Mouse (Mus musculus): ENCODE measurements around the gene Dennd2a.
"Not testable (repeated sequence)": the region's sequence is repeated elsewhere in the genome, so short reads cannot be mapped to it uniquely, and the experiment has no call there.

The Dennd2a gene

GRCm38 (mm10) chr6:39451033-39451432 lies 106.6 kb downstream of the Dennd2a start:
- DNase-seq (ENCODE audit: low spot score in 2 of 2): no peak

- no peak for DNase-seq (ENCODE audit: low spot score in 2 of 2)
Observed at GRCm38 (mm10) chr6:39450580-39450979, 107.1 kb downstream of the Dennd2a start.

GRCm38 (mm10) chr6:39447429-39448185 lies 110.1 kb downstream of the Dennd2a start:
- DNase-seq (ENCODE audit: low spot score in 2 of 2): no peak

- no peak for DNase-seq (ENCODE audit: low spot score in 2 of 2)
Observed at GRCm38 (mm10) chr6:39445801-39446572, 111.7 kb downstream of the Dennd2a start.

- DNase-seq (ENCODE audit: low spot score in 2 of 2): no peak
Observed at GRCm38 (mm10) chr6:39442786-39443287, 114.8 kb downstream of the Dennd2a start.

GRCm38 (mm10) chr6:39440207-39440606 lies 117.5 kb downstream of the Dennd2a start:
- no peak for DNase-seq (ENCODE audit: low spot score in 2 of 2)

GRCm38 (mm10) chr6:39437519-39437918 lies 120.1 kb downstream of the Dennd2a start:
- not testable (repeated sequence) for DNase-seq (ENCODE audit: low spot score in 2 of 2)

GRCm38 (mm10) chr6:39435875-39436274 lies 121.8 kb downstream of the Dennd2a start:
- DNase-seq (ENCODE audit: low spot score in 2 of 2): no peak

GRCm38 (mm10) chr6:39434886-39435492 lies 122.7 kb downstream of the Dennd2a start:
- no peak for DNase-seq (ENCODE audit: low spot score in 2 of 2)

- DNase-seq (ENCODE audit: low spot score in 2 of 2): no peak
Observed at GRCm38 (mm10) chr6:39434111-39434885, 123.4 kb downstream of the Dennd2a start.

GRCm38 (mm10) chr6:39433701-39434100 lies 124.0 kb downstream of the Dennd2a start:
- DNase-seq (ENCODE audit: low spot score in 2 of 2): no peak

GRCm38 (mm10) chr6:39433174-39433573 lies 124.5 kb downstream of the Dennd2a start:
- no peak for DNase-seq (ENCODE audit: low spot score in 2 of 2)

- DNase-seq (ENCODE audit: low spot score in 2 of 2): no peak
Observed at GRCm38 (mm10) chr6:39430722-39431121, 126.9 kb downstream of the Dennd2a start.

- no peak for DNase-seq (ENCODE audit: low spot score in 2 of 2)
Observed at GRCm38 (mm10) chr6:39429007-39429788, 128.5 kb downstream of the Dennd2a start.

- DNase-seq (ENCODE audit: low spot score in 2 of 2): no peak
Observed at GRCm38 (mm10) chr6:39427276-39428003, 130.2 kb downstream of the Dennd2a start.

GRCm38 (mm10) chr6:39426725-39427124 lies 130.9 kb downstream of the Dennd2a start:
- DNase-seq (ENCODE audit: low spot score in 2 of 2): no peak

- no peak for DNase-seq (ENCODE audit: low spot score in 2 of 2)
Observed at GRCm38 (mm10) chr6:39425181-39425580, 132.5 kb downstream of the Dennd2a start.

- DNase-seq (ENCODE audit: low spot score in 2 of 2): no peak
Observed at GRCm38 (mm10) chr6:39423686-39424085, 134.0 kb downstream of the Dennd2a start.

- DNase-seq (ENCODE audit: low spot score in 2 of 2): no peak
Observed at GRCm38 (mm10) chr6:39423130-39423551, 134.5 kb downstream of the Dennd2a start.

GRCm38 (mm10) chr6:39420867-39421266 lies 136.8 kb downstream of the Dennd2a start:
- no peak for DNase-seq (ENCODE audit: low spot score in 2 of 2)
